Mouse (Mus musculus) frontal cortex, postnatal 14 days (tissue): ENCODE data around the gene Mad1l1.

Experiments
- DNase-seq, 2 experiments: peaks; one replicate each; pipeline ENCODE4 v3.0.0; 2022; ENCODE audit warnings: low spot score in 2 of 2

Mad1l1 gene

DNA sequence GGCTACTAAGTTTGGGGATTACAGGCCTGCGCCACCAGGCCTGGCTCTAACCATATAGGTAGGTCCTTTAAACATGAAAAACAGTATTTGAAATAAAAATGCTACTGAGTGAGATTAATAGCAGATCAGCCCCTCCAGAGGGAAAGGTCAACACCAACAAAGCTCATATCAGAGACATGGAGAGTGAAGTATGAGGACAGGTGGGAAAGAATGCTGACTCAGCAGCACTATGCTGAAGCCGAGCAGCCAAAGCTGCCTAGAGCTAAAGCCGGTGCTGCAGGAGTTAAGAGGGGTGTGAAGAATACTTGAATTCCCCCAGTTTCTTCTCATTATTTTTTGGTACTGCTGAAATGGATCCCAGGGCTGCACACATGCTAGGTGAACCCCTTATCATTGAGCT is 268.9 kb downstream of the Mad1l1 start:
- no peak for DNase-seq

DNA sequence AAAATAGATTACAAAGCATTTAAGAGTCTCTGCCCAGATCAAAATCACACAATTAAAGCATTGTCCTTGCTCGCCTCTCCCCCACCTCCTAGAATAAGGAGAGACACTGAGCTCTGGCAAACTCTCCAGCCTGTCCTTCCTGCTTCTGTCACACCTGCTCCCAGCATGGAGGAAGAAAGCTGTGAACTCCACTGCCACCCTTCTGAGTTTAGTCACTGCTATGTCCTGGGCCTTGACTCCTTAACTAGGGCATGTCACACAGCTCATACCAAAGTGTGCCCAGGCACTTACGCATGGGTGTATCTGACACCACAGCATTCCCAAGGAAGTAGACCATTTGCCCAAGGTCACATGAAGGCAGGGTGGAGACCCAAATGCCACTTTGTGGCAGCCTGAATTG is 275.9 kb downstream of the Mad1l1 start:
- no peak for DNase-seq

DNA sequence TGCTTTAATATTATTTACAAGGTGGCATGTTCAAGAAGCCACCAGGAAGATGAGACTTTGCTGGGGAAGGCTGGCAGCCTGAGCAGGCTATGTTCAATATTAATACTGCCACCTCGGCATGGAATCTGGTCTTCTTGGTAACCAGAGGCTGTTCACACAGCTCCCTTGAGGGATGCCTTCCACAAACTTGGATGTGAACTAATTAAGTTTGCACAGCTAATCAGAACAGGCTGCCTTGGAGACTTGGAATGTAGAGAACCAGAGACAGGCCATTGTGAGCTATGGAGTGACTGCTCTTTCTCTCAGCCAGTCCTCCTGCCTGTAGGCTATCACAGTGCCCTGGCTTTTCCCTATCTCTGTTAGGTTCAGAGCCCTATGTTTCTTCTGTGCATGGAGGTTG is 278.4 kb downstream of the Mad1l1 start:
- DNase-seq = no peak

DNA sequence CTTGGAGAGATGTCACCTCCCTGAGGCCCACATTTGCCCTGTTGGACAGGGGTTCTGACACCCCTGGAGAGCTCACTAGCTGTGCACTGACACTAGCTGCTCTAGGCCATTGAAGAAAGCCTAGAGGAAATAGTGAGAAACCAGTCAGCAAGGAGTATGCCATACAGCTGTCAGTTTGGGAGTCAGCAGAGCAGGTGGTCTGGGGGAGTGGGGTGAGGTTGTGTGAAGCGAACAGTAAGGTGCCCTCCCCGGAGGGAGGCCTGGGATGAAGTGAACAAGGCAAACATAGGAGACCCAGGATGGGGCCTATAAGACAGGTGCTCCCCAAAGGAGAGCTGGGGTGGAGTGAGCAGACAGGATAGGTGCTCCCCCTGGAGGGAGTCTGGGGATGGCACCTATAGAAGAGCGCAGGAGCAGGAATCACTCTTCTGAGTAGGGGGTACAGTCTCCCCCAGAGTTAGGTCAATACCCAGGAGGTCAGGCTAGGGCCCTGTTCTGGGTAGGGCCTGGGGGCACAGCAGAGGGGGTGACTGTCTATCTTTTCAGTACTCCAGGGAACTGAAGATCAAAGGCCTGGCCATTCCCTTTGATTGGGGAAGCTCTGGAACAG is 279.2 kb downstream of the Mad1l1 start:
- peak in 1 of 2 experiments; percentile 33 for DNase-seq

DNA sequence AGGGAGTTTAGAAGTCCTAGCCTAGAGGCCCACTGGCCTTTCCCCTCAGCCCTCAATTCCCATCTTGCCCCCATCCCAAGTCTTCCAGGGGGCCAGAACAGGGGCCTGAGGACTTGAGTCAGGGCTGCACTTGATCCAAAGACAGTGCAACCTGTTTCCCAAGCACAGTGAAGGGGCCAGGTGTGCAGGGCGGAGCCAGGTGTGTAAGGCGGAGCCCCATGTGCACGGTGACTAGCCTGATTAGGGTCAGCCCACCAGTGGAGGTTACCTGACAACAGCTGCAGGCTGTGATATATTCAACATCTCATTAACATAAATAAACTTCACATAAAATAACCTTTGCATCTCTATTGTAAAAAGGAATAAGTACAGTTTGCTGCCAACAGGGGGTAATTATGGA is 280.3 kb downstream of the Mad1l1 start:
- DNase-seq = no peak

DNA sequence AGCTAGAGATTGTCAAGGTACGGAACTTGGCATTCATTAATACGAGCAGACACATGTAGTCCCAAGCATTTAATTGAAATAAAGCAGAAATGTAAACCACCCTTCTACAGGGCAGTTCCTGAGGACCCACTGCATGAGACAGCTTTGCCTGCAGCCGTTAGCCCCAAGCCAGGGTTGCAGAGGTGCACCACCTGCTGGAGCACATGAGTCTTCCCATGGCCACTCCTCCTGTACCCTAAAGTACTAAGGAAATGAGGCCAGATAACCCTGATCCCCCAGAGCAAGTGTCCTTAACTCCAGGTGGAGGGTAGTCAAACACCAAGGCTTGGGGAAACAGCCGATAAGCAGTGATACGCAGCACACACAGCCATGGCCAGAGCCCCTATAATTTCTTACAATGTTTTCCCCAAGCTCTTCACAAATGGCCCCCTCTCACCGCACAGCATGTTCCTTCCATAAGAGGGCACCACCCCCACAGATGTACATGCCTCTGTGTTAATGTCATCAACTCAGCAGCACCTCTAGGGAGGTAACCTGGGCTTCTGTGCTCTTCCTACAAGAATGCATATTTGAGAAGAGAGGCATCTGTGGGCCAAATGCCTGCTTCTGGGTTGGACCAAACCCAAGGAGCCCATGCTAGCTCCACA is 283.6 kb downstream of the Mad1l1 start:
- no peak for DNase-seq

DNA sequence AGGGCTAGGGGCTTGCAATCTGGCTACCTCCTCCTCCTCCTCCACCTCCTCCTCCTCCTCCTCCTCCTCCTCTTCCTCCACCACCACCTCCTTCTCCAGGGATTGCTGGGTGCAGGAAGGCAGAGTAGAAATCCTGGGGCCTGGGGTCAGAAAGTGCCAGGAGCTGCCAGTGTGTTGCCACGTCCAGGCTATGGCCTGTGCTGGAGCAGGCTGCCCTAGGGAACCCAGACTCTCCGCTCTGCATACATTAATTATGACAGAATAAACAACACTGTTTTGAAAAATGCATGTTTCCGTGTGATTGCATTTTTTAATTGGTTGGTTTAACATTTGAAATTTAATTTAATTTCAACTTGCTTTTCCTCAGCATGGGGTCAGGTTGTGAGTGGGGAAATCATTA is 285.7 kb downstream of the Mad1l1 start:
- DNase-seq = no peak

DNA sequence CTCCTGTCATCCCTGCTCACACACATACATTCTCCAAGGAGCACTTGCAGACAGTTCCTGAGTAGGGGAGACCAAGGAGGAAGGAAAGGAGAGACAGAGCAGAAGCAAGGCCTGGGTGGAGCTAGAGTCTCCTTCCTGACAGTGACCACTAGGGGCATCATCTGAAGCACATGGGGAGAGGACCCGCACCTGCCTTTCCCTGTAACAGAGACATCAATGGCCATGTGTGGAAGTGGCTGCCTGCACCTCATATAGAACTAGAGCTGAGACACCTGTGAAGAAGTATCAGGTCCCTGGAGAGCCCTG is 286.4 kb downstream of the Mad1l1 start:
- DNase-seq = no peak

DNA sequence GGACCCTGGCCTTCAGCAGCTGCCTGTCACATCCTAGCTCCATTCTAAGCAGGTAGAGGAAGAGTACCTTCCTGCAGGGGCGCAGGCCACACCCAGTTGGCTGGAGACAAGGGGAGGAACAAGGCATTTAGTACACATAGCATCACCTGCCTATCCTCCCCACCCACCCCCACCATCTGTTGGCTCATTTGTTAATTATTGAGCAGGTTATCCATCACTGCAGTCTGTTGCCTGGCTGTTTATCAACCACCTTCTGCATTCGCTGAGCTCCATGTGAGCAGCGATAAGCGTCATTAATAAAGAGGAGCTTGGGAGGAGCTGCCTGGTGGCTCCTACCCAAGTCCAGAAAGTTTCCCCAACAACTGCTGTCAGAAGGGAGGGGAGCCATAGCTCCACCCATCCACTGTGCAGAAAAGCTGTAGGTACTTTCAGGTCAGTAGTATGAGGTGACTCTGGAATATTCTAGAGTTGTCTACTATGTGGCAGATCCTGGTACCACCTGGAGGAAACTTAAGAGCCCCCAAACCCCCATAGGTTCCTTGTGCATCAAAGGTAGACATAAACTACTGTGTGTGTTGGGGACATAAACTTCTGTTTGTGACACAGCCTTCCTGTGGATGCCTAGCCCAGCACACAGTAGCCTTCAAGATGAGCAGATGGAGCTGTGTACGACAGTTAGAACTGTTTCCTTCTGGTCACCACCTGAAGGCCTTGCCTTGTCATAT is 286.9 kb downstream of the Mad1l1 start:
- DNase-seq = no peak

DNA sequence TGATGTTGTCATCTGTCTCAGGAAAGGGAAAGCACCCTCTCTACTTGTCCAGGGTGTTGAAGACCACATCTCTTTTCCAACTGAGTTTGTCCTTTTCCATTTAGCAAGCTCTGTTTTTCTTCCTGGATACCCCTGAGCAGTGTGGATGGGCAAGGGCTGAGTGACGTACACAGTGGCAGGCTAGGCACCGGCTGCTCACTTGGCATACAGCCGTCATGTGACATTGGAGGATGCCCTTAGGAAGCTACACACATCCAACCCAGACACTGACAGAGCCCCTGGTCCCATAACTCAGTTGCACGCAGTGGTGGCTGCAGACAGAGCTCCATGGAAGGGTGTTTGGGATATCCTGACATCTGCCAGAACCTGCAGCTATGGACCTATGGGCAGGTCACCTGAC is 295.0 kb downstream of the Mad1l1 start:
- DNase-seq = no peak

DNA sequence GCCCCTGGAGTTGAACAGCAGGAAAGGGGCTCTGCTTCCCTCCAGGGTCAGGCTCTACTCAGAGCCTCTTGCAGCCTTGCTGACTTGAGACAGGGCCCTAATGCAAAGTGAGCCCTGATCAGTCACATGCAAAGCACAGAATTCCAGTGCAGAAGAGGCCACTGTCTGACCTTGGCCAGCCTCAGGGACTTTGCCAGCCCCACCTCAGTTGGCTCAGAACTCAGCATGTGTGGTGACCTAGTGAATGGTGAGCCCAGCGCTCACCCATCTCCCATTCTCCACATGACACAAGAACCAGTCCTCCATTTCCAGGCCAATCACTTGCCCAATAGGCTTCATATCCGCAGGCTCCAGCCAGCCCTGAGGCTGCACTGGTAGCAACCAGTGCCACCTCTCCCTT is 296.1 kb downstream of the Mad1l1 start:
- no peak for DNase-seq

DNA sequence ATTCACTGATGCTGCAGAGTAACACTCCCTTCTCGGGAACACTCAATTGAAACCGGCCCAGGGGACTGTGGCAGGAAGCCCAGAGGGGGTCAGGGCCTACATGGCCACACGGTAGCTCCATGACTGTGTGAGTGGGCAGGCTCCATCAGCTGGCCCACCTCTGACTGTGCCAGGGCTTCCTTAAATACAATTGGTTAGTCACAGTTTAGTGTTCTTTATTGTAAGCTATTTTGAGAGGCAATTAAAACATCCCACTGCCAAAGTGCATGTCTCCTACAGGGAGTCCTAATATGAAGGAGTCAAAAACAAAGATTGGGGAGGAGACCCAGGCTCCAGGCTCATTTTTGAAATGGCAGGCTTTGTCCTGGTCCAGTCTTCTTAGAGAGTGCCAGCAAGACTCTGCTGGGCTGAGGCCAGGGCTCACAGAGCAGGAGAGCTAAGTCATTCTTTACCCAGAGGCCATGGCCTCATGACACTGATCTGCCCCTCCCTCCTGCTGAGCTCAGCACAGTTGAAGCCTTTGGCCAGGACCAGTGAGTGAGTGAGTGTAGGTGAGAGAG is 297.3 kb downstream of the Mad1l1 start:
- DNase-seq = peak; percentile 23 to 36

DNA sequence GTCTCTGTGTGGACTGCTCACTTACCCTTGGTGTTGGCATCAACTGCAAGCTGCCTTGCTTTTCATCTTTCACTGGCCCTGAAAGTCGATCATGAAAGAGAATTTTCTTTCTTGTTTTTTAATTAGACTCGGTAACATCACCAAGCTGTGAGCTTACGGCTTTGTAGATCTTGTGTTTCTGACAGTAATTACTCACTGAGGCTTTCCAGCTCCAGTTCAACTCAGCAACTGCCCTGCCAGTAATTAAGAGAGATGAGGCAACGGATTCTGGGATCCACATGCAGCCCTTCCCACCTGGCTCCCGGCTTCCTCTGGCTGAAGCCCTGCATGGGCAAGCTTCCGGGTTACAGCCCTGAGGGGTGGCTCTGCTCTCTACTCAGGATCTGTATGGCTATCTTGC is 298.5 kb downstream of the Mad1l1 start:
- DNase-seq = no peak

DNA sequence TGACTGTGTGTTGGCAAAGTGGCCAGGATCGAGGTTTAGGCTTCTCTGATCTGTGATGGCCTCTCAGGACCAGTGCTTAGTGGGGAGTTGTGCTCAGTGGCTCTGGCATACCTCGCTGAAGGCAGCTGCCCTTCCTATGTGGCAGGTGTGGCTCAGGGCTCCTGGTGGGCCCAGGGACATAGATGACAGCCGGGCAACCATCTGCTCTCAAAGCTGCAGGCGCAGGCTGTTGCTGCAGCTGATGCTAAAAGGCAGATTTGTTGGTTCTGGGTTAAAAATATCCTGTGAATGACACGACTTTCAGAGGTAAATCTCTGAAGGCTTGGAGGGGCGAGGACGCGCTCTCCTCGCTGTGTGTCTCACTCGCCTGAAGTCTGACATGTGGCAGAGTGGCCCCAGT is 299.6 kb downstream of the Mad1l1 start:
- DNase-seq = no peak

DNA sequence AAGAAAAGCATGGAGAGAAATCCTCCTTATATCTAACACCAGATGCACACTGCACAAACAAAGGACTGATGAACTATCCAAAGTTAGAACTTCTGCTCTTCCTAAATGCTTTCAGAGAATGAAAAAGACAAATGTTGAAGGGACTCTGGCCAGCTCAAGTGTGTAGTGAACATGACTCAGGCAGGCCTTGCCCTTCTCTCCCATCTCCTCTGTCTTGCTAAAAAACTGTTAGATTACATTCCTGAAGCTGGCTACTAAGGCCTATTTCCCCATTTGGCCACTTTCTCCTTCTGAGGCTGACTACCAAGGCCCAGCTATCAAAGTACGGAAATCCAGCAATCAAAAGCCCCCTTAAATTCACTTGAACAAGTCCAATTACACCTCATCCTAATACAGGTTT is 301.7 kb downstream of the Mad1l1 start:
- DNase-seq = no peak

DNA sequence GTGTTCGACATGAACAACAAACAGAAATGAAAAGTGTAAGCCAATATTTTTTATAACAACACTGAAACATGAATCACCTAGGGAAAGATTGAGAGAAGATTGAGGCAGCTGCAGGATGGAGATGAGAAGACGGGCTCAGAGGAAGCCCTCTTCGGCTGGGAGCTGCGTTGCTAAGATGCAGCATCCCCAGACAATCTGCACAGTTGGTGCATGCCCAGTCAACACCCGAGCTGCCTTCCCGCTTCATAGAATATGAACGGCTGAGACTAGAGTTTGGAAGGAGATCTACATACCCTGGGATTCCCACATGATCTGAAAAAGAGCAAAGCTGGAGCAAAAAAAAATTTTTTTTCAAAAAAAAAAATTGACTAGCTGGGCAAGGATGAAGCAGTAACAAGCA is 302.6 kb downstream of the Mad1l1 start:
- DNase-seq = no peak

DNA sequence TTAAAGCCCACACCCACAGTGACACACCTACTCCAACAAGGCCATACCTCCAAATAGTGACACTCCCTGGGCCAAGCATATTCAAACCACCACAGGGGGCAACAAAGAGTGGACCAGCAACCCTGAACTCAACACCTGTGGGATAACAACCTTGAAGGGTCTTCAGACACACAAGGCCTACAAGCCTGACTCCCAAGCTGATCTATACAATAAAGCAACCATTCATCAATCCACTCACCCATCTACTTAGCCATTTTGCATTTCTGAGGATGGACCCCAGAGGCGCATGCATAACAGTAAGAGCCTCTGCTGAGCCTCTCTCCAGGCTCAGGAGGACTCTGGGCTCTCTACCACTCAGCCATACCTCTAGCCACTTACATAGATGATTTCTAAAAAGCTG is 304.5 kb downstream of the Mad1l1 start:
- DNase-seq = no peak

DNA sequence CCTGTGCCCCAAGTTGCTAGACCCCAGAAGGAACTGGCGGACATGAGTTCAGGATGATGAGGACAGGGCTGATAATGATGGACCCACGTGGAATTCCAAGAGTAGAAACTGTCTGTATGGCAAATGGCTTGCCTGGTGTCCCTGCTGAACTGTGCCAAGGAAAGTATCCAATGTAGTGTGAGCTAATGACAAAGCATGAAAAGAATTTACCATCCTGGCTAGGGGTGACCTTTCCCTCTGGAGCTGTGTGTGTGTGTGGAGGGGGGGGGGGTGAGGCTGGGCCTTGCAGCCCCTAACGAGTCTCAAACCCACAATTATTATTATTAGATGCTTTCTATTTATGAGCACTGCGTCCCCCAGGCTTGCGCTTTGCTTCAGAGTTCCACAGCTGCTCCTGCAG is 307.7 kb downstream of the Mad1l1 start:
- DNase-seq = no peak

DNA sequence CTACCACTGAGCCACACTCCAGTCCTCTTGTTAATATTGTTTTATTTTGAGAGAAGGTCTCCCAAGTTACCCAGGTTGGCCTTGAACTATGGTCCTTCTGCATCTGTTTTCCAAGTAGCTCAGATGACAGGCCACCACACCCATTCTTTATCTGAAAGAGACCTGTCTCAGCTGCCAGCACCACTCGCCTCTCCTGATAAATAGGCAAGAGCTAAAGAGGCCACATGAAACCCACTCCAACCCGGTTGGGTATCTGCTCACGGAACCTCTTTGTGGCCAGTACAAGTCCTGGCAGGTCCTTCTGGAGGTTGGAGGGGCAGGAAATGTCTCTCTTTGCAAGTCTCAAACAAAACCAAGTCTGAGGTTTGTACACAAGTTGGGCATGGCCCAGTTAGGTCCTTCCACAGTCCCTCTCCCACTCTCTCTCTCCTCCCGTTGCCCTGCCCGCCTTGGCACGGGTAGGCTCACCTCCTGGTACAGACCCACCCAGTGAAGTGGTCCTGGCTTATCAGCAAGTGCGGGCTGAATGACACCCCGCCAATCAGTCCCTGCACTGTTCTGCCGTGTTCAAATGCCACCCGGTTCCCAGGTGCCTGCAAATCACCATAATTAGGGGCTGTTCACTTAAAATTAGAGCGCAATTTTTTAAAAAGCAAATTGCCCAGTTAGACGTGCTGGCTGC is 308.9 kb downstream of the Mad1l1 start:
- DNase-seq = no peak

DNA sequence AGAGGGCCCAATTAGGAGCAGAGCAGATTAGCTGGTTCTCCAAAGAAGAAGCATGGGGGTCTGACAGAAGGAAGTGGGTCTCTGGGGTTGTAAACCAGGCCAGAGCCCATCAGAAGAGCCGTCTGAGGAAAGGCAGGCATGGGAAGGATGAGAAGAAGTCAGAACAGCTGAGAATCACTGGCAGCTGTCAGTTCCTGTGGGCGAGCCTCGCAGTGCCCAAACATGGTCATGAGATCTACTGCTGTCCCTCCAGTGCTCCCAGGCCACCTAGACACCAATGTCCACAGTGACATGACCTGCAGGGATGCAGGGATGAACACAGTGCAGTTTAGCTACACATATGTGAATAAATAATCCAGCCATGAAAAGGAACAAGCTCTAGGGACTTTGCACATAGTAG is 310.9 kb downstream of the Mad1l1 start:
- no peak for DNase-seq

DNA sequence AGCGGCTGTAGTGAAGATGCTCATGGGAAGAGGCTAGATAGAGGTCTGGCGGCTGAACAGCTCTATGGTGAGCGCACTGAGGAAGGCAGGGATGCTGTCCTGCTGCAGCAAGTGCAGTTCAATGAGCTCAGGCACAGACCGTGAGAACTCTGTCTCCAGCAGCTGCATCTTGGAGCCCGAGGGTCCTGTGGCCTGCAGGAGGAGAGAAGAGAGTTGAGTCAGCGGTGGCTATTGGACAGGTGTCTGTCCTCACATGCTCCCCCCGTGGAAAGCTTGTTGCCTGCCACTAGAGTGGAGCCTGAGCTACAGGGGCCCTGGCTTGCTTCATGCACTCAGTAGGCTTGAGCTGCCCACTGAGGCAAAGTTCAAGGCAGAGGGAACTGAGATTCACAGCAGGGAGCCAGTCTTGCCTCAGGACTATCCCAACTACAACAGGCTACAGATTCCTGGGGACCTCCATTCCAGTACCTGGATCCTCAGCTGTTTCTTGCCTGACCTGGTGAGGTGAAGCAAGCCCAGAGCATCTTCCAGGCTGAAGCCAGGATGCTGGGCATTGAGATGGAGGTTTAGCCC is 312.2 kb downstream of the Mad1l1 start:
- DNase-seq = no peak

DNA sequence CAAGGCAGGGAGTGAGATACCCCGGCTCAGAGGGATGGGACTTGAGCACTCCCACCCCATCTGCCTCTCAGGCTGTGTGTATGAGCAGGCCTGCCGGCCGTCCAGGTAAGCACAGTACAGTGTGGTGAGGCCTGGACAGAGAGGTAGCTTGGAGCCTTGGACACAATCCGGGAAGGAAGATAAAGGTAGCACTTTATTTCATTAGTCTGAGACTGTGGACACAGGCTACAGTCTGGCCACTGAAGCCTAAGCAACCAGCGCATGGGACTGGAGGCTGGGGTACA is 312.9 kb downstream of the Mad1l1 start:
- no peak for DNase-seq
